ENCODE assay signal across 8 mouse cellular contexts in genomic region chr1:153751763-153752301, GRCm38 (mm10). TPM values are rescaled to one million over a fixed set of nuclear protein-coding genes. Genes with fewer than 3 reads are reported as not detected.
DNase-seq lines count a peak whose midpoint lies in the region; ATAC-seq lines count a peak whose summit lies in the region.

No protein-coding gene starts in this region.

- peak overlapping the region; percentile 71 for H3K9ac ChIP-seq in liver, embryonic 12.5 days
- peak overlapping the region; percentile 26; the same call in 1 of the 2 replicates for H3K9ac ChIP-seq in neural tube, embryonic 12.5 days

- ATAC-seq in hematopoietic stem cell, adult 5-6 weeks (replicated peaks in 1 of 2; ENCODE audit: insufficient read depth in 1 of 2, low FRiP score in 2 of 2, low TSS enrichment in 1 of 2, low read depth in 1 of 2, poor library complexity in 2 of 2, severe bottlenecking in 2 of 2) = peak; percentile 70 to 74
- ATAC-seq in liver, embryonic 12.5 days = peak; percentile 70
- ATAC-seq in neural tube, embryonic 12.5 days (ENCODE audit: low FRiP score, low read depth) = no peak

- H3K4me1 ChIP-seq in embryonic facial prominence, embryonic 10.5 days = peaks cover 23% of the 10 kb centered on the region
- H3K4me1 ChIP-seq in liver, embryonic 12.5 days = peaks cover 57% of the 10 kb centered on the region
- peaks cover 33% of the 10 kb centered on the region for H3K4me1 ChIP-seq in neural tube, embryonic 12.5 days

- 54% methylated on average over 13 of the region's 13 CpGs for WGBS in embryonic facial prominence, embryonic 10.5 days
- 15% methylated on average over 13 of the region's 13 CpGs for WGBS in liver, embryonic 12.5 days (ENCODE audit: insufficient replicate concordance)
- WGBS in neural tube, embryonic 12.5 days = 48% methylated on average over 13 of the region's 13 CpGs

- peaks cover 5% of the 10 kb centered on the region for H3K36me3 ChIP-seq in embryonic facial prominence, embryonic 10.5 days (replicated peaks)
- peaks cover 6% of the 10 kb centered on the region; the same call in 1 of the 2 replicates for H3K36me3 ChIP-seq in liver, embryonic 12.5 days
- H3K36me3 ChIP-seq in neural tube, embryonic 12.5 days = peaks cover 17% of the 10 kb centered on the region

- peak; percentile 22 for DNase-seq in urinary bladder, postnatal 25 days (ENCODE audit: low spot score)
- no peak for DNase-seq in urinary bladder, adult 2 months (ENCODE audit: low spot score)
- no peak for DNase-seq in embryonic facial prominence, embryonic 10.5 days (ENCODE audit: low spot score)
- DNase-seq in Muller cell, postnatal 12 days (ENCODE audit: inconsistent ontology term) = no peak
- no peak for DNase-seq in layer of hippocampus, adult 18-20 months (ENCODE audit: low spot score in 2 of 2)

- no peaks in the 10 kb centered on the region for H3K9me3 ChIP-seq in embryonic facial prominence, embryonic 10.5 days
- no peaks in the 10 kb centered on the region for H3K9me3 ChIP-seq in liver, embryonic 12.5 days (replicated peaks)
- H3K9me3 ChIP-seq in neural tube, embryonic 12.5 days = no peaks in the 10 kb centered on the region

- H3K4me2 ChIP-seq in liver, embryonic 12.5 days = peak overlapping the region; percentile 79
- H3K4me2 ChIP-seq in neural tube, embryonic 12.5 days (replicated peaks) = peak overlapping the region; percentile 46

- H3K27me3 ChIP-seq in embryonic facial prominence, embryonic 10.5 days (replicated peaks; ENCODE audit: low read depth, poor library complexity, severe bottlenecking) = peaks cover 14% of the 10 kb centered on the region; the same call in 1 of the 2 replicates
- H3K27me3 ChIP-seq in liver, embryonic 12.5 days (replicated peaks) = no peaks in the 10 kb centered on the region
- H3K27me3 ChIP-seq in neural tube, embryonic 12.5 days (replicated peaks) = no peaks in the 10 kb centered on the region

- H3K4me3 ChIP-seq in embryonic facial prominence, embryonic 10.5 days = peak overlapping the region; percentile 30; the same call in 1 of the 2 replicates
- H3K4me3 ChIP-seq in liver, embryonic 12.5 days = peak overlapping the region; percentile 59
- peak overlapping the region; percentile 9; the same call in 1 of the 2 replicates for H3K4me3 ChIP-seq in neural tube, embryonic 12.5 days

- no peak overlapping the region for H3K27ac ChIP-seq in embryonic facial prominence, embryonic 10.5 days (replicated peaks)
- H3K27ac ChIP-seq in liver, embryonic 12.5 days = peak overlapping the region; percentile 73
- no peak overlapping the region for H3K27ac ChIP-seq in neural tube, embryonic 12.5 days

RNA-seq across cellular contexts. Expression of gene Rnasel, which starts 2.6 kb away (rescaled TPM):
- polyA plus RNA-seq in urinary bladder, adult 2 months (2012; rRNA removed) = 15.7 and 20.8 TPM in 2 replicates
- 8.0 and 9.5 TPM in 2 replicates for polyA plus RNA-seq in embryonic facial prominence, embryonic 10.5 days (2016; fragmentation: Nextera tagmentation; extraction: Ambion mirVana)
- total RNA-seq in hematopoietic stem cell, adult 5-6 weeks (2017) = 76.4 and 117 TPM in 2 replicates
- polyA plus RNA-seq in liver, embryonic 12.5 days (2016; fragmentation: Nextera tagmentation; extraction: Ambion mirVana) = 10.4 TPM in 2 replicates
- polyA plus RNA-seq in neural tube, embryonic 12.5 days (2016; fragmentation: Nextera tagmentation; extraction: Ambion mirVana) = 35.6 and 37.8 TPM in 2 replicates
- 1 to 10 TPM; 5.8 to 6.7 TPM for total RNA-seq in layer of hippocampus, adult 18-20 months (2021)

RNA-seq across cellular contexts. Expression of gene Rgs16, which starts 11.7 kb away (rescaled TPM):
- 2.4 and 2.5 TPM in 2 replicates for polyA plus RNA-seq in urinary bladder, adult 2 months (2012; rRNA removed)
- polyA plus RNA-seq in embryonic facial prominence, embryonic 10.5 days (2016; fragmentation: Nextera tagmentation; extraction: Ambion mirVana) = 7.9 and 9.5 TPM in 2 replicates
- total RNA-seq in hematopoietic stem cell, adult 5-6 weeks (2017) = 0.45 TPM in 1 of 2 replicates, not detected in the other
- 0.57 and 0.81 TPM in 2 replicates for polyA plus RNA-seq in liver, embryonic 12.5 days (2016; fragmentation: Nextera tagmentation; extraction: Ambion mirVana)
- polyA plus RNA-seq in neural tube, embryonic 12.5 days (2016; fragmentation: Nextera tagmentation; extraction: Ambion mirVana) = 42.6 TPM in 2 replicates
- 1 to 10 TPM; 6.8 to 6.9 TPM for total RNA-seq in layer of hippocampus, adult 18-20 months (2021)

Comparison
In these comparisons a context has a peak if more than half of its experiments do, and no peak if none do; other contexts are left out.
1. H3K4me3 ChIP-seq: peak in every context shown above with its lines; median percentile 59 in liver, embryonic 12.5 days; 30 in embryonic facial prominence, embryonic 10.5 days; 9 in neural tube, embryonic 12.5 days.